Mouse (Mus musculus): ENCODE results near the gene Acot6. TPM values are rescaled to one million over a fixed set of nuclear protein-coding genes. Genes with fewer than 3 reads are reported as not detected.

Gene Acot6
- polyA plus RNA-seq (2015; fragmentation: Nextera tagmentation; extraction: Ambion mirVana): 1.8 and 1.9 TPM in 2 replicates

DNA sequence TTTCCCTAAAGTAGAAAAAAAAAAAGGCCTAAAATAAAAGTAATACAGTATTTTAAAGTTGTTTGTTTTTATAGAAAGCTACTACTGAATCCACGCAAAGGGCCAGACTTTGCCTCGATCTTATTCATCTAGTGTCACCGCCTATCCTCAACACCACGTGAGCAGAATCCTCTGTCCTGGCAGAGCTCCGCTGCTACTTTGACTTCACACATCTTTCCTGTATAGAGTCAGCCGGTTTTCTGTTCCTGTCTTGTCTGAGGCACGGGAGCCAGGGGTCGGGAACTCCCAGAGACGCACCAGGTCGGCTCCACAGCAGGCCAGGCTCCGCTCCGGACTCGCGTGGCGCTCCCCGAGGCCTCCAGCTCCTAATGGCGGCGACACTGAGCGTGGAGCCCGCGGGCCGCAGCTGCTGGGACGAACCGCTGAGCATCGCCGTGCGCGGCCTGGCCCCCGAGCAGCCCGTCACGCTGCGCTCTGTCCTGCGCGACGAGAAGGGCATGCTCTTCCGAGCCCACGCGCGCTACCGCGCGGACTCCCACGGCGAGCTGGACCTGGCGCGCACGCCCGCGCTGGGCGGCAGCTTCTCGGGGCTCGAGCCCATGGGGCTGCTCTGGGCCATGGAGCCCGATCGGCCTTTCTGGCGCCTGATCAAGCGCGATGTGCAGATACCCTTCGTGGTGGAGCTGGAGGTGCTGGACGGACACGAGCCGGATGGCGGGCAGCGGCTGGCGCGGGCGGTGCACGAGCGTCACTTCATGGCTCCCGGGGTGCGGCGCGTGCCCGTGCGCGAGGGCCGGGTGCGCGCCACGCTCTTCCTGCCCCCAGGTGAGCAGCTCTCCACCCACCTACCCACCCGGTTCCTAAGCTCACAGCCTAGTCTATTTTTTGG lies at the start of gene Acot6:
Acot6 (plus strand) TSS at position 51 of the 889 bp plus-strand sequence.

DNA sequence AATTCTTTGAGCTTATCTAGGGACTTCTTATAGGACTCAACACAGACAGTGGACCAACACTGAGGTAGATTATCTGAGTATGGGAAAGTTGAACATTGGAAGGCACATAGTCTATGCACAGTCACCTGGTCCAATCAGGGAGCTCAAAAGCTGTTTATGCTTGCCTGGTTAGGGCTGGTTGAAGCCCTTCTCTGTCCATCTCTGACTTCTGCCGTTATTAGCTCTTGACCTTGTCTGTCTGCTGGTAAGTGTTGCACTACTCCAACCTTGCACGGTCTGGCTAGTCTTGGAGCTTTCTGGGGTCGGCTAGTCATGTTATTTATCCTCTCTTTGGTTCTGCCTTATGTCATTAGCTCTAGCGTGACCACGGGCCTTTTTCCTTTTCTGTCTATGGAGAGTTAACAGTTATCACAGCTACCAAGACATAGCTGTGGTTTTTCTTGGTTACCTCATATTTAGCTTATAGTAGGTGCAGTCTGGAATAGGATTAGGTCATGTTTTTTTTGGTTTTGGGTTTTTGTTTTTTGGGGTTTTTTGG lies 48.4 kb upstream of the Acot6 start, which contains the start of gene Acot3:
Acot3 (plus strand) TSS at position 208 of the 538 bp plus-strand sequence.

DNA sequence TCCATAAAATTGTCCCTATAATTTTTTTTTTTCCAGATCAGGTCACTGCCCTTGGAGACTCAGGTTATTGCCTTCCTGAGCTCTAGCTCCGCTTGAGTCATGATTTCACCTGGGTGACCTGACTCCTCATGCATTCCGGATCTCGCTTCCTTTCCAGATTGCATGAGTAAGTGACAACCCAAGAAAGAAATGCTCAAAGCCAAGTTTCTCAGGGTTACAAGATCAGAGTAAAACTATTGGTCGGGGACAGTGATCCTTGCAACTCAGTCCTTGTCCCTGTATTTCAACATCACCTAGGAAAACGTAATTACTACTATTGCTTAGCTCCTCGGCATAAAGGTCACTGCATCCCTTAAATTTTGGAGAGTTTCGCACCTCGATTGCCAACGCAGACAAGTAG lies 31.5 kb upstream of the Acot6 start, which contains the start of gene Acot5:
Acot5 (plus strand) TSS at position 340 of the 400 bp plus-strand sequence.

DNA sequence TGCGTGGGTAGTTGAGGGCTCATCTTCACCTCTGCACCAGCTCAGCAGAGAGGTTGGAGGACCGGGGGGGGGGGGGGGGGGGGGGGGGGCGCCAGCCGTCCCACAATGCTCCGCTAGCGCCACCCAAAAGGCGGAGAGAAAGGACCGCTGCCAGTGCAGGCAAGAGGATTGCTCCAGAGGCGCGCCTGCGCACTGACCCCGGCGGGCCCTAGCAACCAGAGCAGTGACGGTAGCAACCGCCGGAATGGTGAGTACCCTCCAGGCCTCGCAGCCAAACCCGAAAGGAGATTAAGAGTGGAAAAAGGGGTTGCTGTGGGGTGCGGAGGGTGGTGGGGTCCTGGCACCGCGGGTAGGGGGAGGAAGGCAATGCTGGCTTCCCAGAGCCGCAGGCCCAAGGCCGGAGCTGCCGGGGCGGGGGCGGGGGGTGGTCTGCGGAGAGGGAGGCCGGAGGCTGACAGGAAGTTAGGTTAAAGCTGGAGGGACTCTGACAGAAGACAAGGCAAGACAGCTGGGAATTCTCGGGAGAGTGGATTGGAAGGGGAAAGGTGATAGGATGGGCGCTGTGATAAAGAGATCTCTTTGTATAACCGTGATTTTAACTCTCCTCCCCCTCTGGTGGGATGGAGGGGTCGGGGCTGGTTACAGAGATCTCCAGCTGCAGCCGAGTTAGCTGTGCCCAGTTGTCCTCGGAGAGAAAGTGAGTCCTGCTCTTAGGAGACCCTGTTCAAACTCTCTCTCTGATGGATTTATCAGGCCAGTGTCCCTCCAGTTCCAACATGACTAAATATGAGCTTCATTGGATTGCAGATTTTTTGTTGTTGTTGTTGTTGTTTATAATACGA lies 13.9 kb downstream of the Acot6 start, which contains the start of gene Dnal1:
Dnal1 (plus strand) TSS at position 214 of the 842 bp plus-strand sequence.

DNA sequence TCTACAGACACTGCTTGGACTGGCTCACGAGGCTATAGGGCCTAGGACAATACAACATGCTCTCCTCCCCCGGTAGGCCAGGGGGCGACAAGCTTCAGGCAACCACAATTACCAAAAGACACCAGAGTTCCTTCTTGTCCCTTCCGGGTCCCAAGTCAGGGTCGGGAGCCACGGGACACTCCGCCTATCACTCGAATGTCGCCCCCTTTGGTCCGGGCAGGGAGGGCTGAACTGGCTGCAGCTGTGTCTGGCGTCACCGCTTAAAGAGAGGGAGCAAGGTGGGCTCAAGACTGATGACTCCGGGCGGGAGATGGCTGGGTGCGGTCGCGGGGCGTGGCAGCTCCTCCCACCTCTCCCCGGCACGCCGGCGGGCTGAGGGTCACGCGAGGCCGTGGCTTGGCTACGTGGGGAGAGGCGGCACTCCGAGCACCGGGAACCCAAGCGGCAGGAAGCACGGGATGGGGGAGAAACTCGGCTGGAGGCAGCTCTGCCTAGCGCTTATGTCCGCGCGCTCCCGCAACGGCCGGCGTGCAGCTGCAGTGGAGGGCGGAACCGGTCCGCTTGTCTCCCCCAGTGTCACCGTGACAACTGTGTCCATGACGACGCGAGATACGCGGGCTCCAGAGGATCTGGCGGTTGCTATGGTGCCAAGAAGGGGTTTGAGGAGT lies 47.6 kb downstream of the Acot6 start, which contains the start of gene Pnma1:
Pnma1 (minus strand) TSS at position 536 of the 668 bp plus-strand sequence.

Other genes with a start within 250 kb of the Acot6 start
- 9.9 and 12.6 TPM in 2 replicates for gene Numb, start 178.7 kb upstream of the Acot6 start, polyA plus RNA-seq (2015; fragmentation: Nextera tagmentation; extraction: Ambion mirVana)
- 10.9 and 11.4 TPM in 2 replicates for gene Riox1, start 150.0 kb upstream of the Acot6 start, polyA plus RNA-seq (2015; fragmentation: Nextera tagmentation; extraction: Ambion mirVana)
- 0.05 TPM in 1 of 2 replicates, not detected in the other for gene Heatr4, start 115.8 kb upstream of the Acot6 start, polyA plus RNA-seq (2015; fragmentation: Nextera tagmentation; extraction: Ambion mirVana)
- 24.2 and 26.1 TPM in 2 replicates for gene Acot2, start 112.8 kb upstream of the Acot6 start, polyA plus RNA-seq (2015; fragmentation: Nextera tagmentation; extraction: Ambion mirVana)
- 139 and 144 TPM in 2 replicates for gene Acot1, start 91.2 kb upstream of the Acot6 start, polyA plus RNA-seq (2015; fragmentation: Nextera tagmentation; extraction: Ambion mirVana)
- gene Acot4, start 62.3 kb upstream of the Acot6 start, polyA plus RNA-seq (2015; fragmentation: Nextera tagmentation; extraction: Ambion mirVana): 0.84 and 1.6 TPM in 2 replicates
- not detected in 2 replicates for gene Gm49366, start 61.7 kb upstream of the Acot6 start, polyA plus RNA-seq (2015; fragmentation: Nextera tagmentation; extraction: Ambion mirVana)
- 1.5 and 1.6 TPM in 2 replicates for gene Acot3, start 48.5 kb upstream of the Acot6 start, polyA plus RNA-seq (2015; fragmentation: Nextera tagmentation; extraction: Ambion mirVana)
- gene Acot5, start 31.3 kb upstream of the Acot6 start, polyA plus RNA-seq (2015; fragmentation: Nextera tagmentation; extraction: Ambion mirVana): 3.4 TPM in 2 replicates
- gene Dnal1, start 13.7 kb downstream of the Acot6 start, polyA plus RNA-seq (2015; fragmentation: Nextera tagmentation; extraction: Ambion mirVana): 8.2 and 11.2 TPM in 2 replicates
- 4.1 and 4.5 TPM in 2 replicates for gene Pnma1, start 47.8 kb downstream of the Acot6 start, polyA plus RNA-seq (2015; fragmentation: Nextera tagmentation; extraction: Ambion mirVana)
- 3.7 and 4.1 TPM in 2 replicates for gene Elmsan1, start 118.2 kb downstream of the Acot6 start, polyA plus RNA-seq (2015; fragmentation: Nextera tagmentation; extraction: Ambion mirVana)
- gene Ptgr2, start 184.6 kb downstream of the Acot6 start, polyA plus RNA-seq (2015; fragmentation: Nextera tagmentation; extraction: Ambion mirVana): 15.4 and 17.5 TPM in 2 replicates
- gene Zfp410, start 216.2 kb downstream of the Acot6 start, polyA plus RNA-seq (2015; fragmentation: Nextera tagmentation; extraction: Ambion mirVana): 42.4 and 46.6 TPM in 2 replicates

All from neural tube, postnatal 0 days (tissue).